Mouse (Mus musculus) liver (tissue): ENCODE measurements at regions not wholly inside any gene's neighbourhood (a gene's known extent, or its start where the extent isn't known, plus 50 kb on each side); places are given as distances from the start of the nearest gene placed in this dataset.

ENCODE experiments used
- DNase-seq: peaks from one replicate; pipeline ENCODE4 v3.0.0-alpha.2; 2020; ENCODE audit warnings: mixed read lengths

GRCm38 (mm10) chr8:76748471-76748870 is 150.8 kb upstream of the Nr3c2 start:
- no peak for DNase-seq

- DNase-seq: no peak
Measured at GRCm38 (mm10) chr8:76750286-76750685, 149.0 kb upstream of the Nr3c2 start.

- DNase-seq: no peak
Measured at GRCm38 (mm10) chr8:76754166-76754565, 145.1 kb upstream of the Nr3c2 start.

- no peak for DNase-seq
Measured at GRCm38 (mm10) chr8:76764201-76764600, 135.0 kb upstream of the Nr3c2 start.

GRCm38 (mm10) chr8:76768302-76768701 is 130.9 kb upstream of the Nr3c2 start:
- no peak for DNase-seq

GRCm38 (mm10) chr8:76787744-76788143 is 111.5 kb upstream of the Nr3c2 start:
- DNase-seq: no peak

GRCm38 (mm10) chr8:76793891-76794290 is 105.4 kb upstream of the Nr3c2 start:
- peak; percentile 33 for DNase-seq

GRCm38 (mm10) chr8:76799998-76800397 is 99.2 kb upstream of the Nr3c2 start:
- no peak for DNase-seq

- DNase-seq: no peak
Measured at GRCm38 (mm10) chr8:76823456-76823855, 75.8 kb upstream of the Nr3c2 start.
